Mouse (Mus musculus) CD4-positive, CD25-positive, alpha-beta regulatory T cell, adult 2 months (primary cell): ENCODE data around the gene Gm45713.
A peak's percentile ranks its signal among the peaks of the same experiment; 100 is the strongest.
"Not testable (repeated sequence)": the region's sequence is repeated elsewhere in the genome, so short reads cannot be mapped to it uniquely, and the experiment has no call there.

Source experiments
- DNase-seq: peaks from one replicate; pipeline ENCODE4 v3.0.0-alpha.2; 2012; ENCODE audit warnings: low read depth, low spot score

Gene Gm45713

GRCm38 (mm10) chr7:45141914-45142313 is 5.9 kb upstream of the Gm45713 start:
- no peak for DNase-seq

- DNase-seq: no peak
These were observed 5.3 kb upstream of the Gm45713 start for GRCm38 (mm10) chr7:45141319-45141718.

GRCm38 (mm10) chr7:45139904-45140723 is 4.1 kb upstream of the Gm45713 start:
- DNase-seq: no peak

GRCm38 (mm10) chr7:45138403-45138802 is 2.4 kb upstream of the Gm45713 start:
- DNase-seq: no peak

- peak; percentile 52 for DNase-seq
These were observed 1.4 kb upstream of the Gm45713 start for GRCm38 (mm10) chr7:45137171-45138006.

- DNase-seq: peak; percentile 57
These were observed 661 bp downstream of the Gm45713 start for GRCm38 (mm10) chr7:45135370-45135769.

GRCm38 (mm10) chr7:45134544-45135026 is 1.4 kb downstream of the Gm45713 start:
- DNase-seq: peak; percentile 79

GRCm38 (mm10) chr7:45133446-45134159 is 2.4 kb downstream of the Gm45713 start:
- peak; percentile 41 for DNase-seq

GRCm38 (mm10) chr7:45131850-45132249 is 4.2 kb downstream of the Gm45713 start:
- DNase-seq: no peak

GRCm38 (mm10) chr7:45129776-45130512 is 6.1 kb downstream of the Gm45713 start:
- DNase-seq: no peak

GRCm38 (mm10) chr7:45129318-45129717 is 6.7 kb downstream of the Gm45713 start:
- DNase-seq: no peak

- peak; percentile 99 for DNase-seq
These were observed 7.3 kb downstream of the Gm45713 start, which contains the start of gene Rpl13a for GRCm38 (mm10) chr7:45128624-45129246. Gene Rpl13a (minus strand): TSS chr7:45128761.

- DNase-seq: no peak
These were observed 8.3 kb downstream of the Gm45713 start for GRCm38 (mm10) chr7:45127700-45128224.

GRCm38 (mm10) chr7:45126844-45127699 is 9.0 kb downstream of the Gm45713 start:
- DNase-seq: peak; percentile 25

GRCm38 (mm10) chr7:45126147-45126843 is 9.7 kb downstream of the Gm45713 start:
- no peak for DNase-seq

GRCm38 (mm10) chr7:45125649-45126048 is 10.4 kb downstream of the Gm45713 start:
- not testable (repeated sequence) for DNase-seq

GRCm38 (mm10) chr7:45125144-45125600 is 10.9 kb downstream of the Gm45713 start:
- peak; percentile 53 for DNase-seq
